Mouse (Mus musculus): ENCODE measurements around the gene Tspan5.

Tspan5 gene

GRCm38 (mm10) chr3:138880999-138881724 lies 139.2 kb downstream of the Tspan5 start:
- DNase-seq (ENCODE audit: low spot score), result no peak

GRCm38 (mm10) chr3:138881725-138882347 lies 139.8 kb downstream of the Tspan5 start:
- DNase-seq (ENCODE audit: low spot score), result no peak

- DNase-seq (ENCODE audit: low spot score), result no peak
These were observed 144.1 kb downstream of the Tspan5 start for GRCm38 (mm10) chr3:138886121-138886520.

- no peak for DNase-seq (ENCODE audit: low spot score)
These were observed 147.2 kb downstream of the Tspan5 start for GRCm38 (mm10) chr3:138889214-138889613.

GRCm38 (mm10) chr3:138889769-138890295 lies 147.8 kb downstream of the Tspan5 start:
- no peak for DNase-seq (ENCODE audit: low spot score)

- no peak for DNase-seq (ENCODE audit: low spot score)
These were observed 151.5 kb downstream of the Tspan5 start for GRCm38 (mm10) chr3:138893520-138893919.

- no peak for DNase-seq (ENCODE audit: low spot score)
These were observed 155.5 kb downstream of the Tspan5 start for GRCm38 (mm10) chr3:138897500-138897899.

GRCm38 (mm10) chr3:138898055-138898454 lies 156.1 kb downstream of the Tspan5 start:
- DNase-seq (ENCODE audit: low spot score), result no peak

- no peak for DNase-seq (ENCODE audit: low spot score)
These were observed 158.7 kb downstream of the Tspan5 start for GRCm38 (mm10) chr3:138900571-138901141.

GRCm38 (mm10) chr3:138905678-138906077 lies 163.7 kb downstream of the Tspan5 start:
- peak; percentile 8 for DNase-seq (ENCODE audit: low spot score)

GRCm38 (mm10) chr3:138906112-138906880 lies 164.3 kb downstream of the Tspan5 start:
- peak; percentile 77 for DNase-seq (ENCODE audit: low spot score)

GRCm38 (mm10) chr3:138909313-138909712 lies 167.3 kb downstream of the Tspan5 start:
- DNase-seq (ENCODE audit: low spot score), result no peak

- DNase-seq (ENCODE audit: low spot score), result no peak
These were observed 170.5 kb downstream of the Tspan5 start for GRCm38 (mm10) chr3:138912504-138912903.

- DNase-seq (ENCODE audit: low spot score), result no peak
These were observed 172.8 kb downstream of the Tspan5 start for GRCm38 (mm10) chr3:138914626-138915288.

GRCm38 (mm10) chr3:138916591-138916990 lies 174.6 kb downstream of the Tspan5 start:
- no peak for DNase-seq (ENCODE audit: low spot score)

- DNase-seq (ENCODE audit: low spot score), result no peak
These were observed 175.0 kb downstream of the Tspan5 start for GRCm38 (mm10) chr3:138917016-138917415.

GRCm38 (mm10) chr3:138918241-138918640 lies 176.2 kb downstream of the Tspan5 start:
- no peak for DNase-seq (ENCODE audit: low spot score)

- DNase-seq (ENCODE audit: low spot score), result no peak
These were observed 184.2 kb downstream of the Tspan5 start for GRCm38 (mm10) chr3:138926161-138926560.

GRCm38 (mm10) chr3:138927437-138927836 lies 185.4 kb downstream of the Tspan5 start:
- no peak for DNase-seq (ENCODE audit: low spot score)

- DNase-seq (ENCODE audit: low spot score), result no peak
These were observed 194.8 kb downstream of the Tspan5 start for GRCm38 (mm10) chr3:138936780-138937179.

GRCm38 (mm10) chr3:138937241-138937640 lies 195.2 kb downstream of the Tspan5 start:
- DNase-seq (ENCODE audit: low spot score), result no peak

- DNase-seq (ENCODE audit: low spot score), result no peak
These were observed 199.6 kb downstream of the Tspan5 start for GRCm38 (mm10) chr3:138941604-138942003.
